Mouse (Mus musculus): Measurements from ENCODE around the gene Trim56. TPM values are rescaled to one million over a fixed set of nuclear protein-coding genes. Genes with fewer than 3 reads are reported as not detected.
"Not testable (repeated sequence)": the region's sequence is repeated elsewhere in the genome, so short reads cannot be mapped to it uniquely, and the experiment has no call there.

Gene Trim56
- polyA plus RNA-seq, 1 experiment from 2014 or later = 7.8 TPM

GRCm38 (mm10) chr5:137123516-137123915 is 7.5 kb upstream of the Trim56 start:
- H3K4me3 ChIP-seq (replicated peaks) = no peak overlapping the region
- ATAC-seq (ENCODE audit: insufficient number of reproducible peaks, low FRiP score, low TSS enrichment, low read depth) = no peak
- WGBS = 80% methylated on average over 4 of the region's 4 CpGs

DNA sequence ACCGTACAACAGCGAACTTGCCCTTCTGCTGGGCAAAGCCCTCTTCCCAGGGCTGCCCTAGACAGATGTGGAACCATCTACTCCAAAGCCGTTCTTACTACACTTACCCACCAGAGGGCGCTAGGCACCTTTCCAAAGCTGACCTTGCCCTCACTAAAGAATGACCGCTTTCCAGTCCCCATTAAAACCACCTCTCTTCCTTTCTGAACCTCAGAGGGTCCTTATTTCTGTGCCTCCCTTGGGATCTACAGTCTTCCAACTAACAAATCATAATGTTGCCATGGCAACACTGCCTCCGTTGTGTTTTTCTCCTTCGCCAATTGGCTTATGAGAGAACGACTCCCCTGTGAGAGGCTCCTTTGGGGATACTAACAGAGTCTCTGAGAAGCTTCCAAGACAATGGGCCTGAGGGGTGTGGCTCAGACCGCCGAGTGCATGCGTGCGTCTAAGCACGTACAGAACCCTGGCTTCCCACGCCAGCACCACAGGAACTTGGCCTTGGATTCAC is 6.7 kb upstream of the Trim56 start:
- Histone ChIP-seq H3K4me3 (replicated peaks) (no peak overlapping the region), H3K27me3 (no peaks in the 10 kb centered on the region), H3K9me3 (replicated peaks) (no peaks in the 10 kb centered on the region), H3K4me1 (peaks cover 6% of the 10 kb centered on the region; the same call in 1 of the 2 replicates), H3K4me2 (replicated peaks) (no peak overlapping the region), H3K9ac (no peak overlapping the region), H3K27ac (replicated peaks) (no peak overlapping the region; the same call in 1 of the 2 replicates), H3K36me3 (no peaks in the 10 kb centered on the region)
- 10% methylated on average over 14 of the region's 14 CpGs for WGBS
- peak; percentile 58 for ATAC-seq (ENCODE audit: insufficient number of reproducible peaks, low FRiP score, low TSS enrichment, low read depth)

More at GRCm38 (mm10) chr5:137123516-137123915, 7.5 kb upstream of the Trim56 start:
- no peak overlapping the region for H3K27ac ChIP-seq (replicated peaks)
- no peaks in the 10 kb centered on the region for H3K27me3 ChIP-seq
- no peaks in the 10 kb centered on the region for H3K9me3 ChIP-seq (replicated peaks)
- H3K9ac ChIP-seq = no peak overlapping the region
- H3K4me1 ChIP-seq = peaks cover 6% of the 10 kb centered on the region; the same call in 1 of the 2 replicates
- H3K36me3 ChIP-seq = no peaks in the 10 kb centered on the region
- H3K4me2 ChIP-seq (replicated peaks) = no peak overlapping the region

- Histone ChIP-seq H3K27me3 (no peaks in the 10 kb centered on the region), H3K4me2 (replicated peaks) (no peak overlapping the region), H3K9me3 (replicated peaks) (no peaks in the 10 kb centered on the region), H3K9ac (no peak overlapping the region), H3K4me1 (peaks cover 10% of the 10 kb centered on the region), H3K36me3 (no peaks in the 10 kb centered on the region), H3K27ac (replicated peaks) (no peak overlapping the region), H3K4me3 (replicated peaks) (no peak overlapping the region)
- 60% methylated on average over 4 of the region's 4 CpGs for WGBS
- no peak for ATAC-seq (ENCODE audit: insufficient number of reproducible peaks, low FRiP score, low TSS enrichment, low read depth)
Observed at GRCm38 (mm10) chr5:137121280-137121679, 5.3 kb upstream of the Trim56 start.

DNA sequence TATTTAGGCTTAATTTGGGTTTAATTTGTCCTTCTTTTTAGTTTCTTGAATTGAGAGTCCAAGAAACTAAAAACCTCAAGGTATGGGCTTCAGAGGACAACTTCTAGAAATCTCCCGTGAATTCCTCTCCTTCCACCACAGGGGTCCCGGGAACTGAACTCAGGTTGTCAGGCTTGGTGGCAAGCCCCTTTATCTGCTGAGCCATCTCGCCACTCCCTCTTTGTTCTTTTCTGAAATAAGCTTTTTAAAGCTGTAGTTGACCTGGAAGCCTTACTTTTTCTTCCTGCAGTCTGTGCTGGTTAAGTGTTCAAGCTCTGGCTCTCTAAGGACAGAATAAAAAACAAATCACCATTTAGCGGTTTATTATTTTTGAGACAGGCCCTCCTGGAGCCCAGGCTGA is 2.9 kb upstream of the Trim56 start:
- no peak for ATAC-seq (ENCODE audit: insufficient number of reproducible peaks, low FRiP score, low TSS enrichment, low read depth)
- no peaks in the 10 kb centered on the region for H3K9me3 ChIP-seq (replicated peaks)
- H3K4me2 ChIP-seq (replicated peaks) = no peak overlapping the region
- H3K9ac ChIP-seq = no peak overlapping the region
- no peak overlapping the region for H3K4me3 ChIP-seq (replicated peaks)
- H3K36me3 ChIP-seq = peaks cover 6% of the 10 kb centered on the region
- H3K4me1 ChIP-seq = peaks cover 22% of the 10 kb centered on the region
- H3K27ac ChIP-seq (replicated peaks) = no peak overlapping the region
- 72% methylated on average over 4 of the region's 4 CpGs for WGBS
- no peaks in the 10 kb centered on the region for H3K27me3 ChIP-seq

DNA sequence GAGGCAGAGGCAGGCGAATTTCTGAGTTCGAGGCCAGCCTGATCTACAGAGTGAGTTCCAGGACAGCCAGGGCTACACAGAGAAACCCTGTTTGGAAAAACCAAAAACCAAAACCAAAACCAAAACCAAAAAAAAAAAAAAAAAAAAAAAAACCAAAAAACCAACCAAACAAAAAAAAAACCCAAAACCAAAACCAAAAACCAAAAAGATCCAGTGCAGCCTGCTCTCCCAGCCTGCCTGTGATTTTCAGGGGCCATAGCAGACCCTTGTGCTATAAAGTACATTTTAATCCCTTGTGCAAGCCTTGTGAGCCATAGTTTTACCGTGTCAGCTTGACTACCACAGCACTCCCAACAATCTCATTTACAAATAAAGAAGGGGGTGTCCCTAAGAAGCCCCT is 2.0 kb upstream of the Trim56 start:
- H3K9me3 ChIP-seq (replicated peaks); H3K27ac ChIP-seq (replicated peaks); H3K4me3 ChIP-seq (replicated peaks); H3K9ac ChIP-seq; H3K27me3 ChIP-seq; H3K4me2 ChIP-seq (replicated peaks); ATAC-seq (ENCODE audit: insufficient number of reproducible peaks, low FRiP score, low TSS enrichment, low read depth): not testable (repeated sequence)
- Histone ChIP-seq H3K36me3 (peaks cover 15% of the 10 kb centered on the region), H3K4me1 (peaks cover 20% of the 10 kb centered on the region)
- WGBS = 88% methylated on average over 3 of the region's 3 CpGs

- Histone ChIP-seq H3K4me3 (replicated peaks) (no peak overlapping the region), H3K9ac (no peak overlapping the region), H3K36me3 (peaks cover 22% of the 10 kb centered on the region), H3K27ac (replicated peaks) (no peak overlapping the region), H3K27me3 (no peaks in the 10 kb centered on the region), H3K9me3 (replicated peaks) (no peaks in the 10 kb centered on the region), H3K4me1 (peaks cover 16% of the 10 kb centered on the region), H3K4me2 (replicated peaks) (no peak overlapping the region)
- 86% methylated on average over 2 of the region's 2 CpGs for WGBS
- ATAC-seq (ENCODE audit: insufficient number of reproducible peaks, low FRiP score, low TSS enrichment, low read depth) = no peak
Observed at GRCm38 (mm10) chr5:137116987-137117386, 978 bp upstream of the Trim56 start.

DNA sequence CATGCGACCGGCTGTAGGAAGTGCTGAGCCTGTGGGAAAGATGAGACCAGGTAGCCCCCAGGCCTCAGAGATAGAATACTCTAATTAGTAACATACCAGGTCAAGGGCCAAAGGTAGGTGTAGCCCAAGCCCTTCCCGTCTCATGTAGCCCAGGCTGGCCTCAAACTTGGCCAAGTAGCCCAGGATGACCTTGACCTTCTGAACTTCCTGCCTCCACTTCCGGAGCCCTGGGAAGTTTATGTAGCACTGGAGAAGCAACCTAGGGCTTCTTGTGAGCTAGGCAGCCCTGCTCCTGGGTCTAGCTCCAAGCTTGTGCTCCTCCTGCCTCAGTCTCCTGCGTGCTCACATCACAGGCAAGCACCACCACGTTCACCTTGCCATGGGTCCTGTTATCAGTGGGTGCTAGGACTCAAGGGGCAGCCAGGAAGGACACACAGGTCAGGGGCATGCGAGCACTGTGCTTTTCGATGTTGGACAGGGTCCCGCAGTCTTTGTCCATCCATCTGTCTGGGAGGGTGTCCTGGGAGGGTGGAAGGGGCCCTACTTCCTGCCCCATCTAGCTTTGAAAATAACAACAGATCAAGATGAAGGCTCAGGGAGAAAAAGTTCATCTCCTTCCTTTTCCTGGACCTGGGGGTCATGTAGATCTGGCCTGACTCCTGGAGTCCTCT is 983 bp downstream of the Trim56 start:
- H3K4me1 ChIP-seq = peaks cover 16% of the 10 kb centered on the region
- H3K9ac ChIP-seq = no peak overlapping the region
- peak overlapping the region; percentile 59 for H3K4me2 ChIP-seq (replicated peaks)
- 75% methylated on average over 9 of the region's 9 CpGs for WGBS
- no peaks in the 10 kb centered on the region for H3K9me3 ChIP-seq (replicated peaks)
- ATAC-seq (ENCODE audit: insufficient number of reproducible peaks, low FRiP score, low TSS enrichment, low read depth) = no peak
- peaks cover 29% of the 10 kb centered on the region for H3K36me3 ChIP-seq
- peak overlapping the region; percentile 61 for H3K4me3 ChIP-seq (replicated peaks)
- 0 out of 2 replicates have a peak overlapping the region, but pooled peaks have one; percentile 65 for H3K27ac ChIP-seq (replicated peaks)
- H3K27me3 ChIP-seq = no peaks in the 10 kb centered on the region

GRCm38 (mm10) chr5:137111542-137112408 is 4.2 kb downstream of the Trim56 start:
- no peak overlapping the region for H3K4me2 ChIP-seq (replicated peaks)
- peaks cover 29% of the 10 kb centered on the region for H3K36me3 ChIP-seq
- no peak overlapping the region for H3K9ac ChIP-seq
- no peak overlapping the region for H3K4me3 ChIP-seq (replicated peaks)
- no peaks in the 10 kb centered on the region for H3K27me3 ChIP-seq
- 90% methylated on average over 5 of the region's 5 CpGs for WGBS
- no peak for ATAC-seq (ENCODE audit: insufficient number of reproducible peaks, low FRiP score, low TSS enrichment, low read depth)
- no peak overlapping the region for H3K27ac ChIP-seq (replicated peaks)
- peaks cover 18% of the 10 kb centered on the region for H3K4me1 ChIP-seq
- no peaks in the 10 kb centered on the region for H3K9me3 ChIP-seq (replicated peaks)

DNA sequence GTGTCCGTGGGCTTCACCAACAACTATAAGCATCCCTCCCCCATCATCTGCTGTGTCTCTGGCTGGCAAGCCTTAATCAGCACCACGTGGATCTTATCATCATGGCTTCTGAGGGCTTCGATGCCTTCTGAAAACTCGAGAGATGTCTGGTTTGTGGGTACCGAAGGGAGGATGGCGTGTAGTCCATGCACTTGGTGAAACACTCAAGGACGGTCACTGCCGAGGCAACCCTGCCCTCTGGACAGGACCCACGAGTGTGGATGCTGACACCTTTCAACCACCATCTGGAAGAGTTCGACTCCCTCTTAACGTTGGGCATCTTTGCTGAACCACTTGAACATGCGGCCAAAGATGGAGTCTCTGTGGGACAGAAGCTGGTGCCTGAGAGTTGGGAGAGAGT is 5.1 kb downstream of the Trim56 start:
- 88% methylated on average over 12 of the region's 12 CpGs for WGBS
- Histone ChIP-seq H3K36me3 (peaks cover 29% of the 10 kb centered on the region), H3K9ac (no peak overlapping the region), H3K27me3 (no peaks in the 10 kb centered on the region), H3K9me3 (replicated peaks) (no peaks in the 10 kb centered on the region), H3K4me3 (replicated peaks) (no peak overlapping the region), H3K27ac (replicated peaks) (no peak overlapping the region), H3K4me1 (peaks cover 15% of the 10 kb centered on the region), H3K4me2 (replicated peaks) (no peak overlapping the region)
- ATAC-seq (ENCODE audit: insufficient number of reproducible peaks, low FRiP score, low TSS enrichment, low read depth) = no peak

- Histone ChIP-seq H3K4me2 (replicated peaks) (no peak overlapping the region), H3K9ac (no peak overlapping the region), H3K9me3 (replicated peaks) (no peaks in the 10 kb centered on the region), H3K27ac (replicated peaks) (no peak overlapping the region), H3K4me1 (peaks cover 9% of the 10 kb centered on the region), H3K27me3 (no peaks in the 10 kb centered on the region), H3K4me3 (replicated peaks) (no peak overlapping the region), H3K36me3 (peaks cover 29% of the 10 kb centered on the region)
- ATAC-seq (ENCODE audit: insufficient number of reproducible peaks, low FRiP score, low TSS enrichment, low read depth) = no peak
- 59% methylated on average over 25 of the region's 25 CpGs for WGBS
Observed at GRCm38 (mm10) chr5:137109941-137110593, 5.9 kb downstream of the Trim56 start.

DNA sequence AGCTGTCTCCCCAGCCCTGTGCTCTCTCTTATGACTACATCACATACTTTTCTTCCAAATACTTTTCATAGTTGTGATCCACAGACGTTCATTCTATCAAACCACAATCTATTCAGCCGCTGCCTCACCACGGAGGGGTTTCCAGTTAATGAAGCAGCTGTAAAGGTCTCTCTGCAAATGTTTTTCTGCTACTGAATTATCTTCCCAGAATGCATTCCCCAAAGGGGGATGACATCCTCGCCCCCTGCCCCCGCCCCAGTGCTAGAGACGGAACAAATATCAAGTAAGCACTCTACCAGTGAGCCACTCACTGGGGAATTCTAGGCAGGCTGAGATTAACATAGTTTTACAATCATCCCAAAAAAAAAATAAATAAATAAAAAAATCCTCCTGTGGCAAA is 7.9 kb downstream of the Trim56 start:
- ATAC-seq (ENCODE audit: insufficient number of reproducible peaks, low FRiP score, low TSS enrichment, low read depth) = no peak
- Histone ChIP-seq H3K36me3 (peaks cover 15% of the 10 kb centered on the region), H3K9me3 (replicated peaks) (no peaks in the 10 kb centered on the region), H3K4me1 (peaks cover 12% of the 10 kb centered on the region), H3K4me2 (replicated peaks) (no peak overlapping the region), H3K27ac (replicated peaks) (no peak overlapping the region), H3K4me3 (replicated peaks) (no peak overlapping the region), H3K27me3 (no peaks in the 10 kb centered on the region), H3K9ac (no peak overlapping the region)
- WGBS = 32% methylated on average over 6 of the region's 6 CpGs
